Mouse (Mus musculus) small intestine, adult 2 months (tissue): ENCODE data around the gene Slc30a2. TPM values are rescaled to one million over a fixed set of nuclear protein-coding genes. Genes with fewer than 3 reads are reported as not detected.

Experiments used
- H3K27ac ChIP-seq: fragments of 200-500 bp; 2 replicates; pipeline ENCODE4 v1.5.1; 2012; ENCODE audit warnings: low read depth, low read length, control low read depth, inconsistent platforms; ENCODE audit not compliant: insufficient read depth
- H3K27me3 ChIP-seq: fragments of 200-500 bp; 2 replicates; pipeline ENCODE4 v1.6.1; 2012; ENCODE audit warnings: mild to moderate bottlenecking, moderate library complexity, low read length, inconsistent platforms; ENCODE audit not compliant: control insufficient read depth, insufficient read depth
- H3K36me3 ChIP-seq: fragments of 200-500 bp; 2 replicates; pipeline ENCODE4 v1.6.1; 2012; ENCODE audit warnings: mild to moderate bottlenecking, low read length, control low read depth, inconsistent platforms; ENCODE audit not compliant: control insufficient read depth, insufficient read depth
- H3K4me1 ChIP-seq: fragments of 200-500 bp; 2 replicates; pipeline ENCODE4 v1.6.1; 2012; ENCODE audit warnings: low read length, inconsistent platforms, mixed read lengths; ENCODE audit not compliant: control insufficient read depth, insufficient read depth, insufficient read length
- H3K4me3 ChIP-seq: fragments of 200-500 bp; 2 replicates; pipeline ENCODE4 v1.5.1; 2012; ENCODE audit warnings: low read depth, mild to moderate bottlenecking, control low read depth, inconsistent platforms, low read length, moderate library complexity
- CTCF ChIP-seq: fragments of 200-500 bp; IDR thresholded peaks from 2 replicates; pipeline ENCODE4 v1.5.1; 2012; ENCODE audit warnings: low read depth, mild to moderate bottlenecking, control low read depth, inconsistent platforms, low read length, moderate library complexity, mixed read lengths; ENCODE audit not compliant: insufficient replicate concordance, insufficient read length; ENCODE audit errors: extremely low read depth
- POLR2A ChIP-seq: fragments of 200-500 bp; IDR thresholded peaks from 2 replicates; pipeline ENCODE4 v1.6.1; 2012; ENCODE audit warnings: low read depth, mild to moderate bottlenecking, control low read depth, inconsistent platforms, low read length, moderate library complexity
- WGBS: fragments of 180-500 bp; shearing (Covaris S2); methylation state at CpG from one replicate; pipeline ENCODE4 v1.1.7; 2018; 5-methylcytosine and 5-hydroxymethylcytosine counted together
- polyA plus RNA-seq: library from polyadenylated mRNA; depleted of rRNA; stranded (reverse); fragments of >200 nt; gene quantifications from 2 replicates; pipeline ENCODE4 v1.2.3, GENCODE M21; 2012

Gene Slc30a2
- polyA plus RNA-seq, 1 experiment, result 57.1 TPM

DNA sequence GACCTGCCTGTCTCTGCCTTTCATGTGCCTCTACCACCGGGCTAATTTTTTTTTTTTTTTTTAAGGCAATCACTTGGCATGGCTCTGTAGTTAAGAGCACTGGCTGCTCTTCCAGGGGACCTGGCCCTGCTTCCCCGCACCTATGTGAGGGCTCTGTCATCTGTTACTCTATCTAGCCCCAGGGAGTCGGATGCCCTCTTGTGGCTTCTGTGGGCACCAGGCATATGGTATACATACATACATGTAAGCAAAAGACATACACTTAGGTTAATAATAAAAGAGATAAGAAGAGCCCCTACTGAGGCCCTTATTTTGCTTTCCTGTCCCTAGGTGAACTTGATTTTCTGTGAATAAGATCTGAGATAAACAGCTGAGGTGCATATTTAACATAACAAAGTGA is 1.6 kb downstream of the Slc30a2 start:
- Histone ChIP-seq H3K27ac (peak overlapping the region; percentile 32; the same call in 1 of the 2 replicates), H3K4me3 (peak overlapping the region; percentile 31; the same call in 1 of the 2 replicates), H3K4me1 (peaks cover 20% of the 10 kb centered on the region), H3K36me3 (peaks cover 6% of the 10 kb centered on the region), H3K27me3 (peaks cover 2% of the 10 kb centered on the region; the same call in 1 of the 2 replicates)
- 25% methylated on average over 3 of the region's 3 CpGs for WGBS
- TF ChIP-seq CTCF, result peak; percentile 57; the same call in 1 of the 2 replicates
- no peak; the same call in 1 of the 2 replicates for TF ChIP-seq POLR2A

DNA sequence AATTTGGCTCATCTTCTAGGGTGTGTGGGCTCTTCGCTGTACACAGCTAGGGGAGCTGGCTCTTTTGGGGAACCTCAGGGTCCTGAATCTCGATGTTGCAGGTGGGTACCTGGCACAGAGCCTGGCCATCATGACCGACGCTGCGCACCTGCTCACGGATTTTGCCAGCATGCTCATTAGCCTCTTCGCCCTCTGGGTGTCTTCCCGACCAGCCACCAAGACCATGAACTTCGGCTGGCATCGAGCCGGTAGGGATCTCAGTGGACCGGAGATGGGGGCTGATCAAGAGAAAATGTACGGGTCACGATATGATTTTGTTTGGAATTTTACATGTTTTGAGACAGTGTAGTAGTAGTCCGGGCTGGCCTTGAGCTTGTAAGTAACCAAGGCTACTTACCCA is 2.8 kb downstream of the Slc30a2 start:
- H3K36me3 ChIP-seq, result peaks cover 10% of the 10 kb centered on the region
- TF ChIP-seq POLR2A (no peak), CTCF (no peak)

DNA sequence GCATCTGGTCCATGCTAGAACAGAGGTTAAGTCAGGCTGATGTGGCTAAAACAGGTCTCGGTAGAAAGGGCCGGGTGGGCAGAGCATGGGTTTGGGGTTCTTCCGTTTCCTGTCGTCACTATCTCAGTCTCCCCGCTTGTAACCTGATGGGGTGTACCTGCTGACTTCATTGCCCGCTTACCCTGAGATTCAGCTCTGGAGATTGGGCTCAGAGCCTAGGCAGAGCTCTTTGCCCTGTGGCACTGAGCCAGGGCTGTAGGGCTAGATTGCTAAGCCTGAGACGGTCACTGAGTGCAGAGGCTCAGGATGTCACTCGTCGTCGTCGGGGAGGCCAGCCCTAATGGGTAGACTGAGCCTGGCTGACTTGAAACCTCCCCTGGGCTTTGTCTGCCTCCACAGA is 5.1 kb downstream of the Slc30a2 start:
- TF ChIP-seq CTCF (0 out of 2 replicates have a peak, but pooled peaks have one; percentile 2), POLR2A (peak; percentile 10; the same call in 1 of the 2 replicates)
- Histone ChIP-seq H3K4me1 (peaks cover 22% of the 10 kb centered on the region), H3K36me3 (peaks cover 20% of the 10 kb centered on the region), H3K4me3 (peak overlapping the region; percentile 15), H3K27ac (peak overlapping the region; percentile 72), H3K27me3 (no peaks in the 10 kb centered on the region)
- 27% methylated on average over 11 of the region's 11 CpGs for WGBS

More for the DNA sequence above, 2.8 kb downstream of the Slc30a2 start:
- peaks cover 20% of the 10 kb centered on the region for H3K4me1 ChIP-seq
- WGBS, result 62% methylated on average over 15 of the region's 15 CpGs
- H3K4me3 ChIP-seq, result peak overlapping the region; percentile 48
- H3K27me3 ChIP-seq, result peaks cover 2% of the 10 kb centered on the region; the same call in 1 of the 2 replicates
- H3K27ac ChIP-seq, result 0 out of 2 replicates have a peak overlapping the region, but pooled peaks have one; percentile 18

DNA sequence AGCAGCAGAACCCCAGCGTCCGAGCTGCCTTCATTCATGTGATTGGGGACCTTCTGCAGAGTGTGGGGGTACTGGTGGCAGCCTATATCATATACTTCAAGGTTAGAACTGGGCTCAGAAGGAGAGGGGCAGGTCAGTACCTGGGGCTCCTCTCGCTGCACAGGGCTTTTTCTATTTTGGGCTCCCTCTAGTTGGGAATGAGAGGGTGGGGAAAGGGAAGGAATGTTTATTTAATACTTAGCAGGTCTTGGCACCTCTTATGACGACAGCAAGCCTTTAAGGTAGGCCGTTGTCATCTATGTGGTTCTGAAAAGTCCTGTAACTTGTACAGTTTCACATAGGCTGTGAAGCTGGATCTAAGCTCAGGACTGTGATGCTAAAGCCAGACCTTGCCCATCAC is 5.6 kb downstream of the Slc30a2 start:
- TF ChIP-seq POLR2A (no peak), CTCF (no peak)
- H3K4me1 ChIP-seq, result peaks cover 24% of the 10 kb centered on the region
- WGBS, result 33% methylated on average over 5 of the region's 5 CpGs
- H3K36me3 ChIP-seq, result peaks cover 20% of the 10 kb centered on the region
- H3K27ac ChIP-seq, result no peak overlapping the region
- no peaks in the 10 kb centered on the region for H3K27me3 ChIP-seq
- peak overlapping the region; percentile 11; the same call in 1 of the 2 replicates for H3K4me3 ChIP-seq

DNA sequence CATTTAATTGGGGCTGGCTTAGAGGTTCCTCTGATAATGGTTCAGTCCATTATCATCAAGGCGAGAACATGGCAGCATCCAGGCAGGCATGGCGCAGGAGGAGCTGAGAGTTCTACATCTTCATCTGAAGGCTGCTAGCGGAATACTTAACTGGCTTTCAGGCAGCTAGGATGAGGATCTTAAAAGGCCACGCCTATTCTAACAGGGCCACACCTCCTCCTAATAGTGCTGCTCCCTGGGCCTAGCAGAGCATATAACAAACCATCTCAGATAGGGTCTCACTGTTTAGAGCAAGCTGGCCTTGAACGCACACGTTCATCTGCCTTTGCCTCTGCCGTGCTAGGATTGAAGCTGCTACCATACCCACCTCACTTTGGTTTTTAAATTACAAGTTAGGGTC is 6.8 kb downstream of the Slc30a2 start:
- no peak overlapping the region for H3K27ac ChIP-seq
- H3K4me3 ChIP-seq, result no peak overlapping the region
- peaks cover 35% of the 10 kb centered on the region for H3K4me1 ChIP-seq
- TF ChIP-seq POLR2A, result no peak
- no peak for TF ChIP-seq CTCF
- H3K36me3 ChIP-seq, result peaks cover 20% of the 10 kb centered on the region
- WGBS, result 82% methylated on average over 7 of the region's 7 CpGs
- no peaks in the 10 kb centered on the region for H3K27me3 ChIP-seq

DNA sequence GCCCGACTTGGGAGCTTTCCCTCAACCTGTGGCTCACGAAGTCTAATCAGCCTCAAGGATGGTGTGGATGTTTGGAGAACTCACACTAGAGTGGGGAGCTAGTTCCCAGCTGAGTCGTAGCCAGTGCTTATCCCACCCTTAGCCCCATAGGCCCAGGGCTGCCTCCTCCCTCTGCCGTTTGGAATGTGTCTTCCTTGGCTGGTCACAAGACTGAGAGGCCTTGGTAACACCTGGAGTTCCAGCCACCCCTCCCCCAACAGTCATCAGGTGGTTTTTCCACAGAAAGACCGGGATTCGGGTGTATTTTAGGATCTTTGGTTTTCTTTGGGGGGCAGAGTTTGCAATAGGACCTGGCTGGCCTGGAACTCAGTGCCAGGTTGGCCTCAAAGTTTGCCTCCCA is 7.7 kb downstream of the Slc30a2 start:
- H3K27me3 ChIP-seq, result no peaks in the 10 kb centered on the region
- WGBS, result 85% methylated on average over 6 of the region's 6 CpGs
- TF ChIP-seq CTCF (no peak), POLR2A (no peak)
- H3K4me1 ChIP-seq, result peaks cover 42% of the 10 kb centered on the region
- peaks cover 20% of the 10 kb centered on the region for H3K36me3 ChIP-seq
- H3K4me3 ChIP-seq, result no peak overlapping the region
- no peak overlapping the region for H3K27ac ChIP-seq

DNA sequence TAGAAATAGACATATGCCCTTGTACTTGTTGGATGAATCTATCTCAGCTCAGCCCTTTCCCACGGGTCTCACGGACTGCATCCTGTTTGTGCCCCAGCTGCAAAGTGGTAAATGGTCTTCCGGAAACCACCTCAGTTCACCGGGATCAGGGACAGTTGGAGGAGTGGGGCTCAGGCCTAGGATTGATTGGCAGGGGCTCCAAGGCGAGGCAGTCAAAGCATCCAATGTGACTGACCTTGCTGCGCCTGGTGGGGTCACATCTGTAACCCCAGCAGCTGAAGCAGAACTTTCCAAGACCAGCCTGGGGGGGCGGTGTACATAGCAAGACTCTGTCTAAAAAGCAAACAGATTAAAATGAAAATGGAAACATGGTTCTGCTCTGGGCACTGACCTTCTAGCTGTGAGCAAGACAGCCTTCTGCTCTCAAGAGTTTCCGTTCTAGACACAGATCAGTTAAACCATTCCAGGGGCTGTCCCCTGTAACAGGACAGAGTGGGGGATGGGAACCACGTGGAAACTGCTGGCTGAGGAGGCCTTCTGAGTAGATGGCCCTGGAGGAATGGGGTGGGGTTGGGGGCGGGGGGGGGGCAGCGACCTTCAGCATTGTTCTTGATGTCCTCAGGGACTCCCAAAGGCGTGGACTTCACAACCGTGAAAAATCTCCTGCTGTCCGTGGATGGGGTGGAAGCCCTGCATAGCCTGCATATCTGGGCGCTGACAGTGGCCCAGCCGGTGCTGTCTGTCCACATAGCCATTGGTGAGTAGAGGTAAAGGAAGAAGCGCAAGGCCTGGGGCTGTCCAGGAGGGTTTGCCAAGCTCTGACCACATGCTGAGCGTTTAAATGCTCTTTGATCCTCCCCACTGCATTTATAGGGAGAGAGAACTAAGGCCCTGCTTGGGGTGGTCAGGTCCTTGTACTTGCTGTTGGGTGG is 8.6 kb downstream of the Slc30a2 start:
- H3K36me3 ChIP-seq, result peaks cover 18% of the 10 kb centered on the region
- TF ChIP-seq CTCF (no peak), POLR2A (0 out of 2 replicates have a peak, but pooled peaks have one; percentile 21)
- H3K4me3 ChIP-seq, result no peak overlapping the region
- peaks cover 43% of the 10 kb centered on the region for H3K4me1 ChIP-seq
- H3K27me3 ChIP-seq, result no peaks in the 10 kb centered on the region
- H3K27ac ChIP-seq, result no peak overlapping the region
- 50% methylated on average over 18 of the region's 18 CpGs for WGBS
